Mouse (Mus musculus) myocyte (in vitro differentiated cells): ENCODE measurements at regions not wholly inside any gene's neighbourhood (a gene's known extent, or its start where the extent isn't known, plus 50 kb on each side); places are given as distances from the start of the nearest gene placed in this dataset.

Experiments used
- H3K27me3 ChIP-seq: one replicate; pipeline ENCODE4 v1.6.1; 2011; ENCODE audit not compliant: control insufficient read depth, insufficient read depth, insufficient read length
- H3K36me3 ChIP-seq: one replicate; pipeline ENCODE4 v1.6.1; 2011; ENCODE audit not compliant: control insufficient read depth, insufficient read depth
- H3K4me2 ChIP-seq: one replicate; pipeline ENCODE4 v1.6.1; 2011; ENCODE audit warnings: low read depth, control low read depth
- H3K4me3 ChIP-seq: one replicate; pipeline ENCODE4 v1.5.1; 2011; ENCODE audit warnings: mild to moderate bottlenecking, control low read depth, moderate library complexity
- H3K79me2 ChIP-seq: one replicate; pipeline ENCODE4 v1.6.1; 2011; ENCODE audit not compliant: control insufficient read depth, insufficient read depth
- H3ac ChIP-seq: one replicate; pipeline ENCODE4 v1.6.1; 2011; ENCODE audit not compliant: control insufficient read depth, insufficient read length
- CEBPB ChIP-seq: IDR thresholded peaks from 2 replicates; pipeline ENCODE4 v1.6.1; 2011; ENCODE audit warnings: mild to moderate bottlenecking, moderate library complexity; ENCODE audit not compliant: poor library complexity, insufficient read depth, severe bottlenecking
- MAX ChIP-seq: IDR thresholded peaks from one replicate; pipeline ENCODE4 v1.6.1; 2011; ENCODE audit warnings: low read depth, mild to moderate bottlenecking, control low read depth
- POLR2AphosphoS2 ChIP-seq: IDR thresholded peaks from one replicate; pipeline ENCODE4 v1.6.1; 2011; ENCODE audit warnings: low read depth, control low read depth; ENCODE audit not compliant: insufficient read length
- REST ChIP-seq: IDR thresholded peaks from one replicate; pipeline ENCODE4 v1.6.1; 2011; ENCODE audit warnings: mild to moderate bottlenecking, control low read depth, moderate library complexity; ENCODE audit not compliant: insufficient read depth, insufficient read length
- SRF ChIP-seq: IDR thresholded peaks from one replicate; pipeline ENCODE4 v1.6.1; 2011; ENCODE audit warnings: low read depth; ENCODE audit not compliant: control insufficient read depth, insufficient read length
- TCF12 ChIP-seq: IDR thresholded peaks from one replicate; pipeline ENCODE4 v1.6.1; 2011; ENCODE audit warnings: mild to moderate bottlenecking, control low read depth; ENCODE audit not compliant: poor library complexity, insufficient read depth, severe bottlenecking
- USF1 ChIP-seq: IDR thresholded peaks from one replicate; pipeline ENCODE4 v1.6.1; 2011; ENCODE audit warnings: low read depth, mild to moderate bottlenecking, control low read depth, moderate library complexity

- Histone ChIP-seq H3K79me2 (no peaks in the 10 kb centered on the region), H3K36me3 (no peaks in the 10 kb centered on the region), H3K4me2 (no peak overlapping the region), H3K27me3 (no peaks in the 10 kb centered on the region), H3K4me3 (no peak overlapping the region), H3ac (no peak overlapping the region)
- no peak for TF ChIP-seq TCF12
- no peak for TF ChIP-seq MAX
- no peak for TF ChIP-seq USF1
- TF ChIP-seq CEBPB, result no peak
- TF ChIP-seq SRF, result no peak
- no peak for TF ChIP-seq POLR2AphosphoS2
- TF ChIP-seq REST, result no peak
Measured at GRCm38 (mm10) chr8:33981629-33982028, 129.9 kb downstream of the Gm10131 start.

DNA sequence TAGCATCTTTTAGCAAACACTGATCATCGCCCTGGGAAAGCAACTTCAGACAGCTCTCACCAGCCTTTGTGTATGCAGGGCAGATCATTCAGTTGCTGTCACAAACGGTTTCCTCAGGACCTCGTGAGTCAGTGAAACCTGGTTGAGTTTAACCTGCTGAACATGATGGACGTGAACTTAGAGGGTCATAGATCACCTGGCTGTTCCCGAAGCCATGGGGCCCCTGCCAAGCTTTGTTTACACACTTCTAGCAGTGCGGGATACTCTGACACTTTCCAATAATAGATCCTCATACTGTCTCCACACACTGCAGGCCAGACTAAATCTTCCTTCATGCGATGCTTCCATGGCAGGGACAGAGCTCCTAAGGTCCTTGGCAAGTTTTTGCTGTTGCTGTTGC is 130.5 kb downstream of the Gm10131 start:
- Histone ChIP-seq H3K4me3 (no peak overlapping the region), H3K4me2 (no peak overlapping the region), H3K36me3 (no peaks in the 10 kb centered on the region), H3K79me2 (no peaks in the 10 kb centered on the region), H3K27me3 (no peaks in the 10 kb centered on the region), H3ac (no peak overlapping the region)
- TF ChIP-seq USF1 (no peak), TCF12 (no peak), POLR2AphosphoS2 (no peak), SRF (no peak)
